Mouse (Mus musculus) spleen, adult 10 weeks (tissue): ENCODE results near the gene Ndufs3. TPM values are rescaled to one million over a fixed set of nuclear protein-coding genes. Genes with fewer than 3 reads are reported as not detected.

Experiments used
- polyA plus RNA-seq: library from polyadenylated mRNA; stranded (reverse); fragments of 350-450 nt; fragmentation: Illumina TruSeq; extraction: RNeasy Lipid Tissue Mini Kit (QIAGEN cat#74804); gene quantifications from one replicate; pipeline ENCODE4 v1.2.3, GENCODE M21; 2015; ENCODE audit warnings: low replicate concordance; ENCODE audit not compliant: insufficient read depth

Gene Ndufs3
- polyA plus RNA-seq: 150 TPM

DNA sequence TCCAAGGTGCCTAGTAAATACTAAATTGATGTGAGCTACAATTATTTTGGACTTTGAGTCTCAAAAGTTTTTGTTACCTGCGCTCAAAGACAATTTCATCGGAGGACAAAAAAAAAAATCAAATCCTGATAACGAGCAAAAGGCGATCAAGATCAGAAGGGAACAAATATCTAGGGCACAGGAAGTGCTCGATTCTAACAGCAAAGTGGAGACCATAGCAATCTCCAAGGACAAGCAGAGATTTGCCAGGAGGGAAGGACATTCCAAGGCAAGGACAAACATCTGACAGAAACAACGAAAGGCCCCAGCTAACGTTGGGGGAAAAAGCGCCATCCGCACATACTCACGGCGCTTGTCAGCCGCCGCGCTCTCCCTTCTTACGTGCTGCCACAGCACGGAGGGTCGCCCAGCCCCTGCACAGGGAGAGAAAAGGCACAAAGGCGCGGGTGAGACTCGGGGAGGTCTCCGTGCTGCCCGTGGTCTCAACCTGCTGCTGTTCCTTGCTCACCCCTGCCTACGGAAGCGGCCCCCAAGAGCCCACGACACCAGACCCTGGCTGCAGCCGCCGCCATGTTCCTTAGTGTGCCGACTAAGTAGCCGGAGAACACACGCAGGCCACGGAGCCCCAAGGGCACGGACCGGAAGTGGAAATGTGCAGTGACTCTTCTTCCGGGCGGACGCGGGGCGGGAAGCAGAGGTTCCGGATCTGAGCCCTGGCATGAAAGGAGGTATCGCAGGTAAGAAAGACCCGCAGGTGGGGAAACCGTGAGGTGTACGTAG lies at the start of gene Ndufs3, which contains the start of gene Kbtbd4:
Gene Ndufs3, minus strand, starts transcription at position 752 of the 780 bp plus-strand sequence.
Gene Kbtbd4, plus strand, starts transcription at position 665 of the 780 bp plus-strand sequence.

DNA sequence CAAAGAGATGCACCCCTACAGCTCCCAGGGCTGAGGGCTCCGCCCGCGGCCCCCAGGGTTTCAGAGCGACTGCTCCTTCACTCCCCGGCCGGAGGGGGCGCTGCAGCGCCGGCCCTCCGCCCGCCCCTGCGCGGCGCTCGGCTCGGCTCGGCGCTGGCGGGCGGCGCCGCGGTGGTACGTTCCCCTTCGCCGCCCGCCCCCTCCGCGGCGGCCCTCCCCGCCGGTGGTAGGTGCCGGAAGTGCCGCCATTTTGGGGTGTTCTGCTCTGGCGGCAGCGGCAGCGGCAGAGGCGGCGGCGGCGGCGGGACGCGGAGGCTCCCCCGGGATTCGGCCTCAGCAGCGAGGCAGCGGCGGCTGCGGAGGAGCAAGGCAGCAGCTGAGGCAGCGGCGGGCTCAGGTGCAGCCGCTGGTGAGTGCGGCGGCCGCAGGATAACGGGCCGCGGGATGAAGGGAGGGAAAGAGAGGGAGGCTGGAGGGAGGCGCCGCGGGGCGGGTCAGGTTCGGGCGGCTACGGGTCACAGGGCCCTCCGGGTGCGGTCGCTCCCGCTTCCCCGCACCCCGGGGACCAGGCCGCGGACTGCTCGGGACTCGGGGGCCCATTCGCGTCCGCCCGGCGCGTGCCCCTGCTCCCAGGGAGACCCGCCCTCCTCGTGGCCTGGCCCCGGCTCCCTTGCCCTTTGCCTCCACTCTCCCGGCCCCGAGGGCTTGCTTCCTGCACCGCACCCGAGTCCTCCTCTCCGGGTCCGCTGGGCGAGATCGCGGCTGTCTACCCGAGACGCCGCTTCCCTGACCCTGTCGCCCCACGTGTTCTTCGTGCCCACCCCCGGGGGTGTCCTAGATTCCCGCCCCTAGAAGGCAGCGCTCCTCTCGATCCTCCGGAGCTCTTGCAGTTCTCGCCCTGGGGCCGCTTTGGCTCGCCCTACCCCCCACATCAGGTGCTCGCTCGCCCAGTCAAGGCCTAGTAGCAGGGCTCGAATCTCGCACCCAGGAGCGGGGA lies 35.9 kb upstream of the Ndufs3 start, which contains the start of gene Celf1:
Gene Celf1, plus strand, starts transcription at position 150 of the 997 bp plus-strand sequence.

DNA sequence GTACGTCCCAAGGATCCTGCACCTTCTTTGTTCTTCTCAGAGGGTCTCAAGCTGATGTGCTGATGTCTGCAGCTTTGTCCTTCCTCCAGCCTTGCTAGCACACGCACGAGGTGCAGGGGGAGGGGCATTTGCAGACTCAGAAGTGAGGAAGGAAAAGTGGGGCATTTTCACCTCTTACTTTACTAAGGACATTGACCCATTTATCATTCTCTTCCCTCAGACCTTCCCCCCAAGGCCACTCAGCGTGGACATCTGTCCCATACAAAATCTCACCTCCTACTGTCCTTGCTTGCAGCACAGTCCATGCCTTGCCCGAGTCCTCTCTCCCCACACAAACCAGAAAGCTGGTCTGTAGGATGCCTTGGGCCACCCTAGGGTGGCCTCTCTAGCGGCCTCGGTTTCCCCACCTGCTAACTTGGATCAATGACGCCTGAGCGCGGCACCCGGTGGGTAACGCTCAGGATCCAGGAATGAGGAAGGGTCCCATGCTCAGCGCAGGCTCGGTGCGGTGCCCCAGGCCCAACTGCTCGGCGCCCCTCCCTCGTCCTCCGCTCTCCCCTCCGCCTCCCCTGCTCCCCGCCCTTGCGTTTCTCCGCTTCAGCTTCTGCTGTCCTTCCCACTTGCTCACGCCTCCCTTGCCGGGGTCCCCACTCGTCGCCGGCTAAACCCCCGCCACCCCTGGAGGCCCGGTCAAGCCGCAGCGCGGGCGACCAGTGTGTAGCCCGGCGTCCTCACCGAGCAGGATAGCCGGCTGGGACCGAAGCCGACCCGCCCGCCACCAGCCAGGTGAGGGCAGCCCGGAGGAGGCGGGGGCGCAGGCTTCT lies 19.2 kb downstream of the Ndufs3 start, which contains the start of gene C1qtnf4:
Gene C1qtnf4, plus strand, starts transcription at position 643 of the 824 bp plus-strand sequence.

DNA sequence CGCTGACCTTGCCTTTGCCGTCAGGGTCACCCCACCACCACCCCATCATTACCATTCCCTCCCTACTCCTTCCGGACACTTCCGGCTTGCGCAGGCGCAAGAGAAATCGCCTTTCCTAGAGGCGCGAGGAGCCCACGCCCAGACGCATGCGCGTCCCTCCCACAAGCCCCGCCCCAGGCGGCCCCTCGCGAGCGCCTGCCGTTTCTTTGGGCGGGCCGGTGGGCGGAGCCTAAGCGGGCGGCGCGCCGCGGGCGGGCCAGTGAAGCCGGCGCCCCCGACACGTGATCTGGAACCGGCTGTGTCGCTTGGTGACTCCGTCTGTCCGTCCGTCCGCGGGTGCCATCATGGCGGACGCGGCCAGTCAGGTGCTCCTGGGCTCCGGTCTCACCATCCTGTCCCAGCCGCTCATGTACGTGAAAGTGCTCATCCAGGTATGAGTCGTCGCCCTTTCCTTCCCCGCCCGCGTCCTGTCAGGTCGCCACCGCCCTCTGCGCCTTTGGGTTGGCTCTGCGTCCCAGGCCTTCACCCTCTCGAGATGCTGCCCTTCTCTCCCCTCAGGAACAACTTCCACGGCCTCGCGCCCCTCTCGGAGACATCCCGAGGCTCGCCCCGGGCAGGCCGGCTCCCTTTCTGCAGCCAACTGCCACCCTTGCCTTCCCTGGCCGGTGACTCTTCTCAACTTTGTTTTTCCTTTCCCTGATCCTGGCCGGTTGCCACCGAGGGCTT lies 57.5 kb downstream of the Ndufs3 start, which contains the start of gene Mtch2:
Gene Mtch2, plus strand, starts transcription at position 201 of the 726 bp plus-strand sequence.

Other genes starting within 250 kb of the Ndufs3 start
- gene Nup160, start 227.6 kb downstream of the Ndufs3 start, polyA plus RNA-seq: 71.5 TPM
- gene Fnbp4, start 159.5 kb downstream of the Ndufs3 start, polyA plus RNA-seq: 282 TPM
- gene Agbl2, start 122.1 kb downstream of the Ndufs3 start, polyA plus RNA-seq: 0.35 TPM
- 136 TPM for gene Mtch2, start 57.7 kb downstream of the Ndufs3 start, polyA plus RNA-seq
- gene C1qtnf4, start 19.0 kb downstream of the Ndufs3 start, polyA plus RNA-seq: not detected
- 22.2 TPM for gene Kbtbd4, start 87 bp downstream of the Ndufs3 start, polyA plus RNA-seq
- gene Celf1, start 35.6 kb upstream of the Ndufs3 start, polyA plus RNA-seq: 113 TPM
- 0.17 TPM for gene Rapsn, start 130.8 kb upstream of the Ndufs3 start, polyA plus RNA-seq
- gene Psmc3, start 149.2 kb upstream of the Ndufs3 start, polyA plus RNA-seq: 177 TPM
- gene Slc39a13, start 165.6 kb upstream of the Ndufs3 start, polyA plus RNA-seq: 17.9 TPM
- 79.0 TPM for gene Spi1, start 177.6 kb upstream of the Ndufs3 start, polyA plus RNA-seq
- gene Mybpc3, start 213.3 kb upstream of the Ndufs3 start, polyA plus RNA-seq: 0.22 TPM